In genomic region chr10:44861671-44862359, GRCm38 (mm10) we compare ENCODE assay signal across 10 mouse cellular contexts.
DNase-seq lines count a peak whose midpoint lies in the region; ATAC-seq and TF ChIP-seq lines count a peak whose summit lies in the region.
"Had no signal": no experiment of that assay in that cellular context is flagged by ENCODE, and none has a peak within 500 bp of the region (broad histone marks: within the 10 kb centered on the region; RNA-seq: fewer than 3 reads in every experiment).

No protein-coding gene starts in this region.

- no peaks in the 10 kb centered on the region for H3K4me1 ChIP-seq in midbrain, embryonic 11.5 days (ENCODE audit: control insufficient read depth, insufficient read depth, low read length)
- H3K4me1 ChIP-seq in midbrain, embryonic 13.5 days (replicated peaks) = no peaks in the 10 kb centered on the region; the same call in 1 of the 2 replicates
- no peaks in the 10 kb centered on the region for H3K4me1 ChIP-seq in stomach, postnatal 0 days (replicated peaks; ENCODE audit: control insufficient read depth, insufficient read depth)
- H3K4me1 ChIP-seq: neural tube, embryonic 12.5 days had no signal

- intact Hi-C loops in heart, postnatal 14 days (cut with DNase I) = loop anchor here (5.0 kb wide), 1 partner anchor 400 kb away; no protein-coding TSS in a partner anchor

- peak; percentile 23 for DNase-seq in midbrain, embryonic 11.5 days (ENCODE audit: low spot score, missing footprints)
- peak; percentile 16 to 26 for DNase-seq in heart, postnatal 14 days
- DNase-seq in kidney, postnatal 36 days = peak; percentile 75 to 83
- peak; percentile 13 for DNase-seq in stomach, postnatal 0 days (ENCODE audit: low spot score)
- DNase-seq in cerebellum, adult 9-11 months = no peak
- no peak for DNase-seq in thymus, postnatal 10 days (ENCODE audit: low spot score in 2 of 2)
- DNase-seq: liver, embryonic 13.5 days had no signal

- no peak for TF ChIP-seq EP300 in stomach, postnatal 0 days (optimal IDR thresholded peaks at IDR 0.05)

- H3K4me3 ChIP-seq in midbrain, embryonic 11.5 days (ENCODE audit: low read depth, low read length) = no peak overlapping the region
- no peak overlapping the region for H3K4me3 ChIP-seq in midbrain, embryonic 13.5 days (replicated peaks)
- no peak overlapping the region for H3K4me3 ChIP-seq in stomach, postnatal 0 days (ENCODE audit: low read depth, low read length)
- H3K4me3 ChIP-seq: liver, embryonic 13.5 days; neural tube, embryonic 12.5 days had no signal

- 0 out of 2 replicates have a peak, but pooled peaks have one; percentile 4 for TF ChIP-seq CTCF in stomach, postnatal 0 days (IDR thresholded peaks at IDR 0.05; ENCODE audit: low read depth)

- no peak overlapping the region for H3K27ac ChIP-seq in midbrain, embryonic 11.5 days (ENCODE audit: low read depth, low read length)
- no peak overlapping the region for H3K27ac ChIP-seq in midbrain, embryonic 13.5 days
- H3K27ac ChIP-seq in stomach, postnatal 0 days (replicated peaks) = peak overlapping the region; percentile 18; the same call in 1 of the 2 replicates
- H3K27ac ChIP-seq: liver, embryonic 13.5 days; neural tube, embryonic 12.5 days had no signal

- no peak for ATAC-seq in midbrain, embryonic 11.5 days (ENCODE audit: low FRiP score)
- no peak for ATAC-seq in midbrain, embryonic 13.5 days
- ATAC-seq in stomach, postnatal 0 days (ENCODE audit: low FRiP score, low TSS enrichment) = no peak
- no peak for ATAC-seq in cerebellum, adult (ENCODE audit: insufficient number of reproducible peaks, low FRiP score, low TSS enrichment)

- H3K27me3 ChIP-seq in midbrain, embryonic 11.5 days (ENCODE audit: control insufficient read depth, insufficient read depth, low read length) = no peaks in the 10 kb centered on the region
- no peaks in the 10 kb centered on the region for H3K27me3 ChIP-seq in midbrain, embryonic 13.5 days
- H3K27me3 ChIP-seq in stomach, postnatal 0 days (ENCODE audit: control insufficient read depth, insufficient read depth, low read length) = no peaks in the 10 kb centered on the region
- H3K27me3 ChIP-seq: liver, embryonic 13.5 days; neural tube, embryonic 12.5 days had no signal

- no peaks in the 10 kb centered on the region for H3K36me3 ChIP-seq in midbrain, embryonic 11.5 days (ENCODE audit: control insufficient read depth, insufficient read depth, low read length)
- H3K36me3 ChIP-seq in midbrain, embryonic 13.5 days = no peaks in the 10 kb centered on the region
- H3K36me3 ChIP-seq in stomach, postnatal 0 days (ENCODE audit: control insufficient read depth, insufficient read depth, low read length) = no peaks in the 10 kb centered on the region
- H3K36me3 ChIP-seq: liver, embryonic 13.5 days; neural tube, embryonic 12.5 days had no signal

- WGBS in midbrain, embryonic 11.5 days = 82% methylated on average over 10 of the region's 10 CpGs
- 91% methylated on average over 10 of the region's 10 CpGs for WGBS in midbrain, embryonic 13.5 days
- 41% methylated on average over 10 of the region's 10 CpGs for WGBS in stomach, postnatal 0 days

- no peak overlapping the region for H3K4me2 ChIP-seq in midbrain, embryonic 11.5 days
- no peak overlapping the region for H3K4me2 ChIP-seq in midbrain, embryonic 13.5 days (replicated peaks)
- H3K4me2 ChIP-seq in stomach, postnatal 0 days (replicated peaks; ENCODE audit: low read depth) = no peak overlapping the region
- H3K4me2 ChIP-seq: liver, embryonic 13.5 days; neural tube, embryonic 12.5 days had no signal

- no peak overlapping the region for H3K9ac ChIP-seq in midbrain, embryonic 11.5 days (ENCODE audit: low read length)
- no peak overlapping the region for H3K9ac ChIP-seq in midbrain, embryonic 13.5 days (replicated peaks)
- no peak overlapping the region for H3K9ac ChIP-seq in stomach, postnatal 0 days (ENCODE audit: low read length)
- H3K9ac ChIP-seq: liver, embryonic 13.5 days; neural tube, embryonic 12.5 days had no signal

- H3K9me3 ChIP-seq in midbrain, embryonic 11.5 days (ENCODE audit: control insufficient read depth, low read length) = no peaks in the 10 kb centered on the region
- no peaks in the 10 kb centered on the region for H3K9me3 ChIP-seq in midbrain, embryonic 13.5 days
- no peaks in the 10 kb centered on the region for H3K9me3 ChIP-seq in stomach, postnatal 0 days (ENCODE audit: control insufficient read depth, low read length)
- H3K9me3 ChIP-seq: liver, embryonic 13.5 days; neural tube, embryonic 12.5 days had no signal

Comparison
In these comparisons a context has a peak if more than half of its experiments do, and no peak if none do; other contexts are left out.
1. DNase-seq: peak in midbrain, embryonic 11.5 days (single experiment), heart, postnatal 14 days (2 of 2), kidney, postnatal 36 days (2 of 2) and stomach, postnatal 0 days (single experiment); none in cerebellum, adult 9-11 months (single experiment) and thymus, postnatal 10 days (0 of 2).